Comparison of ENCODE assay signal across 23 mouse cellular contexts in genomic region chr5:112218679-112219078, GRCm38 (mm10). TPM values are rescaled to one million over a fixed set of nuclear protein-coding genes. Genes with fewer than 3 reads are reported as not detected.
DNase-seq lines count a peak whose midpoint lies in the region; ATAC-seq and TF ChIP-seq lines count a peak whose summit lies in the region.
"Had no signal": no experiment of that assay in that cellular context is flagged by ENCODE, and none has a peak within 500 bp of the region (broad histone marks: within the 10 kb centered on the region; RNA-seq: fewer than 3 reads in every experiment).

No protein-coding gene starts in this region.

- WGBS in hindbrain, embryonic 10.5 days, result 82% methylated on average over 4 of the region's 4 CpGs
- 62% methylated on average over 4 of the region's 4 CpGs for WGBS in hindbrain, postnatal 0 days
- 69% methylated on average over 4 of the region's 4 CpGs for WGBS in hindbrain, embryonic 14.5 days
- 73% methylated on average over 4 of the region's 4 CpGs for WGBS in midbrain, postnatal 0 days

- H3K4me1 ChIP-seq in hindbrain, embryonic 10.5 days (replicated peaks), result peaks cover 97% of the 10 kb centered on the region
- peaks cover 20% of the 10 kb centered on the region for H3K4me1 ChIP-seq in hindbrain, postnatal 0 days (ENCODE audit: insufficient read depth, low read length)
- H3K4me1 ChIP-seq in hindbrain, embryonic 14.5 days (replicated peaks; ENCODE audit: control insufficient read depth, insufficient read depth, low read length), result peaks cover 23% of the 10 kb centered on the region
- peaks cover 17% of the 10 kb centered on the region for H3K4me1 ChIP-seq in midbrain, postnatal 0 days (ENCODE audit: insufficient read depth, low read length)

- H3K27me3 ChIP-seq in hindbrain, embryonic 10.5 days (ENCODE audit: insufficient read depth, poor library complexity, severe bottlenecking), result no peaks in the 10 kb centered on the region
- H3K27me3 ChIP-seq in hindbrain, postnatal 0 days (ENCODE audit: insufficient read depth, low read length), result no peaks in the 10 kb centered on the region
- H3K27me3 ChIP-seq in hindbrain, embryonic 14.5 days (ENCODE audit: control insufficient read depth, insufficient read depth, low read length), result no peaks in the 10 kb centered on the region
- H3K27me3 ChIP-seq in midbrain, postnatal 0 days (ENCODE audit: insufficient read depth, low read length), result no peaks in the 10 kb centered on the region

- no peak overlapping the region for H3K4me2 ChIP-seq in hindbrain, postnatal 0 days (ENCODE audit: low read depth, low read length)
- no peak overlapping the region for H3K4me2 ChIP-seq in hindbrain, embryonic 14.5 days (replicated peaks)
- H3K4me2 ChIP-seq in midbrain, postnatal 0 days (ENCODE audit: low read depth, low read length, poor library complexity, severe bottlenecking), result no peak overlapping the region
- H3K4me2 ChIP-seq: embryonic facial prominence, embryonic 15.5 days; liver, embryonic 11.5 days; lung, embryonic 14.5 days had no signal

- no peak for ATAC-seq in cerebellum, adult (ENCODE audit: insufficient number of reproducible peaks, low FRiP score, low TSS enrichment)
- no peak for ATAC-seq in hindbrain, postnatal 0 days
- ATAC-seq in hindbrain, embryonic 14.5 days (ENCODE audit: low FRiP score), result no peak
- ATAC-seq in midbrain, postnatal 0 days (ENCODE audit: low FRiP score), result no peak
- ATAC-seq: CD4-positive, CD25-positive, alpha-beta regulatory T cell, adult 4 months; intestine, postnatal 0 days had no signal

- peak overlapping the region; percentile 73 for H3K27ac ChIP-seq in hindbrain, embryonic 10.5 days
- no peak overlapping the region for H3K27ac ChIP-seq in hindbrain, postnatal 0 days
- H3K27ac ChIP-seq in hindbrain, embryonic 14.5 days, result peak overlapping the region; percentile 18; the same call in 1 of the 2 replicates
- H3K27ac ChIP-seq in midbrain, postnatal 0 days (ENCODE audit: low read depth, low read length), result peak overlapping the region; percentile 26; the same call in 1 of the 2 replicates
- H3K27ac ChIP-seq: embryonic facial prominence, embryonic 15.5 days; heart, adult 2 months; kidney, postnatal 0 days; layer of hippocampus, adult 2 months; limb, embryonic 10.5 days; stomach, postnatal 0 days had no signal

- 0 out of 2 replicates have a peak overlapping the region, but pooled peaks have one; percentile 9 for H3K4me3 ChIP-seq in hindbrain, embryonic 10.5 days
- no peak overlapping the region for H3K4me3 ChIP-seq in hindbrain, postnatal 0 days (ENCODE audit: low read length)
- H3K4me3 ChIP-seq in hindbrain, embryonic 14.5 days (replicated peaks; ENCODE audit: low read length), result no peak overlapping the region
- no peak overlapping the region for H3K4me3 ChIP-seq in midbrain, postnatal 0 days (ENCODE audit: low read depth, low read length)
- H3K4me3 ChIP-seq: embryonic facial prominence, embryonic 15.5 days; heart, adult 2 months; layer of hippocampus, adult 2 months; limb, embryonic 10.5 days had no signal

- DNase-seq in cerebellum, postnatal 10 days, result peak; percentile 35 to 53
- no peak for DNase-seq in hindbrain, embryonic 10.5 days (ENCODE audit: low spot score)
- DNase-seq in hindbrain, postnatal 0 days (ENCODE audit: low spot score), result no peak
- no peak for DNase-seq in hindbrain, embryonic 14.5 days (ENCODE audit: low spot score)
- DNase-seq in midbrain, postnatal 0 days (ENCODE audit: low spot score), result no peak
- DNase-seq in urinary bladder, postnatal 14 days (ENCODE audit: low spot score), result no peak
- DNase-seq in adipocyte (ENCODE audit: low spot score), result no peak
- DNase-seq: cerebellum, postnatal 14 days; embryo, embryonic 11 days; gastrocnemius, postnatal 10 days; heart, adult 2 months; heart, postnatal 4 days; lung, embryonic 14.5 days had no signal

- no peaks in the 10 kb centered on the region for H3K9me3 ChIP-seq in hindbrain, embryonic 10.5 days
- no peaks in the 10 kb centered on the region for H3K9me3 ChIP-seq in hindbrain, postnatal 0 days (ENCODE audit: low read length)
- no peaks in the 10 kb centered on the region for H3K9me3 ChIP-seq in hindbrain, embryonic 14.5 days (ENCODE audit: control insufficient read depth, low read length)
- no peaks in the 10 kb centered on the region for H3K9me3 ChIP-seq in midbrain, postnatal 0 days (ENCODE audit: low read length)
- H3K9me3 ChIP-seq: embryonic facial prominence, embryonic 15.5 days; G1E; limb, embryonic 10.5 days had no signal

- peaks cover 73% of the 10 kb centered on the region for H3K36me3 ChIP-seq in hindbrain, embryonic 10.5 days
- H3K36me3 ChIP-seq in hindbrain, postnatal 0 days (ENCODE audit: insufficient read depth, low read length), result peaks cover 17% of the 10 kb centered on the region; the same call in 1 of the 2 replicates
- H3K36me3 ChIP-seq in hindbrain, embryonic 14.5 days (replicated peaks; ENCODE audit: control insufficient read depth, insufficient read depth), result peaks cover 56% of the 10 kb centered on the region
- H3K36me3 ChIP-seq in midbrain, postnatal 0 days (ENCODE audit: insufficient read depth, low read length), result peaks cover 21% of the 10 kb centered on the region
- H3K36me3 ChIP-seq: embryonic facial prominence, embryonic 15.5 days; G1E; limb, embryonic 10.5 days had no signal

- TF ChIP-seq CTCF in hindbrain, postnatal 0 days (IDR thresholded peaks at IDR 0.05; ENCODE audit: low read depth), result no peak
- no peak for TF ChIP-seq CTCF in midbrain, postnatal 0 days (IDR thresholded peaks at IDR 0.05)

- H3K9ac ChIP-seq in hindbrain, postnatal 0 days (replicated peaks; ENCODE audit: low read length), result no peak overlapping the region
- H3K9ac ChIP-seq in hindbrain, embryonic 14.5 days, result no peak overlapping the region
- no peak overlapping the region for H3K9ac ChIP-seq in midbrain, postnatal 0 days (replicated peaks; ENCODE audit: low read length, poor library complexity, severe bottlenecking)
- H3K9ac ChIP-seq: embryonic facial prominence, embryonic 15.5 days; lung, embryonic 14.5 days had no signal

RNA-seq across cellular contexts. Expression of gene Cryba4, which starts 33.6 kb away (rescaled TPM):
- polyA plus RNA-seq in hindbrain, embryonic 10.5 days (2016; fragmentation: Nextera tagmentation; extraction: Ambion mirVana), result 0.35 and 1.4 TPM in 2 replicates
- total RNA-seq in hindbrain, postnatal 0 days (2014; rRNA removed), result 0.26 and 1.8 TPM in 2 replicates
- polyA plus RNA-seq in hindbrain, postnatal 0 days (2015; fragmentation: Nextera tagmentation; extraction: Ambion mirVana), result 1.6 and 2.4 TPM in 2 replicates
- polyA plus RNA-seq in hindbrain, embryonic 14.5 days (2014; fragmentation: Nextera tagmentation; extraction: Ambion mirVana), result 1.6 and 3.2 TPM in 2 replicates
- 1.6 and 2.4 TPM in 2 replicates for total RNA-seq in midbrain, postnatal 0 days (2014; rRNA removed)
- 2.5 and 2.9 TPM in 2 replicates for polyA plus RNA-seq in midbrain, postnatal 0 days (2015; fragmentation: Nextera tagmentation; extraction: Ambion mirVana)

RNA-seq across cellular contexts. Expression of gene Crybb1, which starts 36.9 kb away (rescaled TPM):
- 0.19 and 0.42 TPM in 2 replicates for polyA plus RNA-seq in hindbrain, embryonic 10.5 days (2016; fragmentation: Nextera tagmentation; extraction: Ambion mirVana)
- total RNA-seq in hindbrain, postnatal 0 days (2014; rRNA removed), result 8.0 and 11.7 TPM in 2 replicates
- 14.2 and 14.6 TPM in 2 replicates for polyA plus RNA-seq in hindbrain, postnatal 0 days (2015; fragmentation: Nextera tagmentation; extraction: Ambion mirVana)
- polyA plus RNA-seq in hindbrain, embryonic 14.5 days (2014; fragmentation: Nextera tagmentation; extraction: Ambion mirVana), result 3.6 and 3.9 TPM in 2 replicates
- 7.2 and 11.5 TPM in 2 replicates for total RNA-seq in midbrain, postnatal 0 days (2014; rRNA removed)
- 13.1 and 13.2 TPM in 2 replicates for polyA plus RNA-seq in midbrain, postnatal 0 days (2015; fragmentation: Nextera tagmentation; extraction: Ambion mirVana)
- total RNA-seq: G1E; heart, postnatal 4 days had no signal
- polyA plus RNA-seq: CD4-positive, CD25-positive, alpha-beta regulatory T cell, adult 4 months; G1E; limb, embryonic 10.5 days had no signal

RNA-seq across cellular contexts. Expression of gene Tpst2, which starts 57.8 kb away (rescaled TPM):
- polyA plus RNA-seq in hindbrain, embryonic 10.5 days (2016; fragmentation: Nextera tagmentation; extraction: Ambion mirVana), result 37.2 and 40.9 TPM in 2 replicates
- 46.9 and 57.0 TPM in 2 replicates for total RNA-seq in hindbrain, postnatal 0 days (2014; rRNA removed)
- 34.4 and 37.0 TPM in 2 replicates for polyA plus RNA-seq in hindbrain, postnatal 0 days (2015; fragmentation: Nextera tagmentation; extraction: Ambion mirVana)
- 29.0 and 30.4 TPM in 2 replicates for polyA plus RNA-seq in hindbrain, embryonic 14.5 days (2014; fragmentation: Nextera tagmentation; extraction: Ambion mirVana)
- total RNA-seq in midbrain, postnatal 0 days (2014; rRNA removed), result 37.3 and 41.1 TPM in 2 replicates
- 37.1 and 37.8 TPM in 2 replicates for polyA plus RNA-seq in midbrain, postnatal 0 days (2015; fragmentation: Nextera tagmentation; extraction: Ambion mirVana)

Comparison
In these comparisons a context has a peak if more than half of its experiments do, and no peak if none do; other contexts are left out.
1. DNase-seq: peak in cerebellum, postnatal 10 days (2 of 2); none in hindbrain, embryonic 10.5 days (single experiment), hindbrain, postnatal 0 days (single experiment), hindbrain, embryonic 14.5 days (single experiment), midbrain, postnatal 0 days (single experiment), urinary bladder, postnatal 14 days (single experiment) and adipocyte (single experiment).